16 mouse cellular contexts compared by ENCODE assay signal in genomic region chr12:41528410-41528809, GRCm38 (mm10). TPM values are rescaled to one million over a fixed set of nuclear protein-coding genes. Genes with fewer than 3 reads are reported as not detected.
"Had no signal": no experiment of that assay in that cellular context is flagged by ENCODE, and none has a peak within 500 bp of the region (broad histone marks: within the 10 kb centered on the region; RNA-seq: fewer than 3 reads in every experiment).

No protein-coding gene starts in this region.

- H3K4me3 ChIP-seq: limb, embryonic 15.5 days; liver, embryonic 12.5 days; lung, embryonic 15.5 days; midbrain, embryonic 12.5 days; myocyte; stomach, embryonic 15.5 days had no signal

- DNase-seq: lung, adult 18-20 months; lung, postnatal 10 days; lung, postnatal 4 days; right cerebral cortex, postnatal 14 days; thymus, adult 2 months; thymus, postnatal 25 days; thymus, postnatal 4 days had no signal

- H3K9ac ChIP-seq: limb, embryonic 15.5 days; liver, embryonic 12.5 days; liver, embryonic 14.5 days; lung, embryonic 15.5 days; midbrain, embryonic 12.5 days; stomach, embryonic 15.5 days had no signal

- H3K36me3 ChIP-seq: limb, embryonic 15.5 days; liver, embryonic 12.5 days; lung, embryonic 15.5 days; midbrain, embryonic 12.5 days; stomach, embryonic 15.5 days had no signal

- H3K9me3 ChIP-seq: limb, embryonic 15.5 days; liver, embryonic 12.5 days; lung, embryonic 15.5 days; midbrain, embryonic 12.5 days; stomach, embryonic 15.5 days had no signal

- H3K4me1 ChIP-seq: limb, embryonic 15.5 days; liver, embryonic 12.5 days; lung, embryonic 15.5 days; stomach, embryonic 15.5 days had no signal

- ATAC-seq: liver, embryonic 12.5 days had no signal

- H3K27ac ChIP-seq: limb, embryonic 15.5 days; liver, embryonic 12.5 days; liver, embryonic 14.5 days; lung, embryonic 15.5 days; midbrain, embryonic 12.5 days; stomach, embryonic 15.5 days; stomach, postnatal 0 days had no signal

- H3K27me3 ChIP-seq: limb, embryonic 15.5 days; liver, embryonic 12.5 days; lung, embryonic 15.5 days; midbrain, embryonic 12.5 days; stomach, embryonic 15.5 days had no signal

- H3K4me2 ChIP-seq: limb, embryonic 15.5 days; liver, embryonic 12.5 days; lung, embryonic 15.5 days; midbrain, embryonic 12.5 days; stomach, embryonic 15.5 days had no signal

RNA-seq across cellular contexts. Expression of gene Lrrn3, which starts 42.2 kb away (rescaled TPM):
- total RNA-seq: megakaryocyte-erythroid progenitor cell, adult 5-6 weeks had no signal
